Mouse (Mus musculus): ENCODE data around the gene Nfatc2.

DNA sequence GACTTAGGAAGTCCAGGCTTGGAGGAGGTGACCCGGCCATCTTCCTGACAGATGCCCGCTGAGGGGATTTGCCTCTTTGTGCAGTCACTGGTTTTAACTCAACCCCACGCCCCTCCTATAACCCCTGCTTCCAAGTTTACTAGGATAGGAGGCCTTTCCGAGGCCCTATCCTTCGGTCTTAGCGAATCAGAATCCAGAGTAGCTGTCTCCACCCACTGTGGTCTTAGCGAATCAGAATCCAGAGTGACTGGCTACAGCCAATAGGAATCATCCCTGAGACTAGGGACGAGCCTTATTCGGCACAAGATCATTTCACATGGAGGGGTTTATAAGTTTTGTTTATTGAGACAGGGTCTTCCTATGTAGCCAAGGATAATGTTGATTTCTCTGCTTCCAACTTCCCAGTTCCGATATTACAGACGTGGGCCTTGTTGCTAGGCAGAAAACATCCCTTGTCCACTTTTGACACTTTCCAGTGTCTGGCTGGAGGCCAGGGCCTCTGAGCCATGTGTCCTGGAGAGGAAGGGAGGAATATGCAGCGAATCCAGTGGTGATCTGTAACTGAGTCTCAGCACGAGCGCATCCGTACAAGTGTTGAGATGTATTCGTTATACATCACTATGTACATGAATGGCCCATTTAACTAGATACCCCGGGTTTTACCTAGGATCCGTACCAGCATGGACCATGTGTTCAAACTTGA, 12.9 kb upstream of the Nfatc2 start:
- TF ChIP-seq CTCF (IDR thresholded peaks at IDR 0.05; ENCODE audit: extremely low read depth, insufficient read depth, insufficient read length, insufficient replicate concordance) (no peak), POLR2A (IDR thresholded peaks at IDR 0.05; ENCODE audit: low read depth, low read length) (no peak)

All from spleen, adult 2 months (tissue).